Mouse (Mus musculus) urinary bladder, postnatal 14 days (tissue): ENCODE measurements at regions not wholly inside any gene's neighbourhood (a gene's known extent, or its start where the extent isn't known, plus 50 kb on each side); places are given as distances from the start of the nearest gene placed in this dataset.
A peak's percentile ranks its signal among the peaks of the same experiment; 100 is the strongest.

Experiments used
- DNase-seq: peaks from one replicate; pipeline ENCODE4 v3.0.0; 2021; ENCODE audit warnings: low spot score

- no peak for DNase-seq
Observed at GRCm38 (mm10) chr1:19754346-19754745, 545.6 kb downstream of the Tfap2b start.

- DNase-seq: no peak
Observed at GRCm38 (mm10) chr1:19757921-19758436, 549.3 kb downstream of the Tfap2b start.

GRCm38 (mm10) chr1:19766879-19767278 lies 558.2 kb downstream of the Tfap2b start:
- DNase-seq: no peak

- DNase-seq: no peak
Observed at GRCm38 (mm10) chr1:19772266-19772665, 563.6 kb downstream of the Tfap2b start.

- no peak for DNase-seq
Observed at GRCm38 (mm10) chr1:19774502-19774901, 565.8 kb downstream of the Tfap2b start.

GRCm38 (mm10) chr1:19777542-19777941 lies 568.8 kb downstream of the Tfap2b start:
- DNase-seq: no peak

GRCm38 (mm10) chr1:19786971-19787370 lies 578.3 kb downstream of the Tfap2b start:
- no peak for DNase-seq

- DNase-seq: no peak
Observed at GRCm38 (mm10) chr1:19794124-19794523, 585.4 kb downstream of the Tfap2b start.

GRCm38 (mm10) chr1:19825887-19826286 lies 617.2 kb downstream of the Tfap2b start:
- DNase-seq: no peak

- no peak for DNase-seq
Observed at GRCm38 (mm10) chr1:19826455-19827366, 618.0 kb downstream of the Tfap2b start.

GRCm38 (mm10) chr1:19849918-19850317 lies 641.2 kb downstream of the Tfap2b start:
- DNase-seq: peak; percentile 7

GRCm38 (mm10) chr1:19857250-19857649 lies 648.5 kb downstream of the Tfap2b start:
- DNase-seq: no peak

- DNase-seq: no peak
Observed at GRCm38 (mm10) chr1:19868478-19868877, 659.8 kb downstream of the Tfap2b start.

GRCm38 (mm10) chr1:19881193-19881592 lies 672.5 kb downstream of the Tfap2b start:
- peak; percentile 9 for DNase-seq

- no peak for DNase-seq
Observed at GRCm38 (mm10) chr1:19899426-19899825, 690.7 kb downstream of the Tfap2b start.

GRCm38 (mm10) chr1:19899889-19900310 lies 691.2 kb downstream of the Tfap2b start:
- no peak for DNase-seq

GRCm38 (mm10) chr1:19900983-19901531 lies 692.3 kb downstream of the Tfap2b start:
- no peak for DNase-seq

- no peak for DNase-seq
Observed at GRCm38 (mm10) chr1:19912194-19912846, 703.6 kb downstream of the Tfap2b start.

GRCm38 (mm10) chr1:19918762-19919161 lies 699.1 kb downstream of the Pkhd1 start:
- no peak for DNase-seq

GRCm38 (mm10) chr1:19927192-19927591 lies 690.7 kb downstream of the Pkhd1 start:
- DNase-seq: no peak

- DNase-seq: no peak
Observed at GRCm38 (mm10) chr1:19927736-19928327, 690.0 kb downstream of the Pkhd1 start.

- DNase-seq: no peak
Observed at GRCm38 (mm10) chr1:19951050-19951679, 666.7 kb downstream of the Pkhd1 start.
